ENCODE assay signal across 13 mouse cellular contexts in the genomic region with DNA sequence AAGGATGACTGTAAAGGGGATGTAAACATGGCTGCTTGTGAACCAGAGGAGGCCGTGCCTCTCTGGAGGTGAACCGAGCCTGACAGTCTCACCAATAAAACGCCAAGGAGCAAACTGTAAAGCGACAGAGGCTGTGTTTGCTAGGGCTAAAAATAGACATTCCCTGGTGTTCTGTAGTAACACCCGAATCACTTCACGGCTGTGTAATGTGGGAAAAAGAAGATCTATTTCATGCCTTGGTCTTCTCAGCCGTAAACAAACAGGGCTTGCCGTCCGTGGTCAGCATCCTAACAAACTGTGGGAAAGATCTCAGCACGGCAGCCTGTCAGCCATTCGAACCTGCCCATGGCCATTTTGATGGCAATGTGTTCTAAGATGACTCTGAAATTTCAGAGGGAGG.
A peak's percentile ranks its signal among the peaks of the same experiment; 100 is the strongest.
DNase-seq lines count a peak whose midpoint lies in the region; ATAC-seq and TF ChIP-seq lines count a peak whose summit lies in the region.
"Had no signal": no experiment of that assay in that cellular context is flagged by ENCODE, and none has a peak within 500 bp of the region (broad histone marks: within the 10 kb centered on the region; RNA-seq: fewer than 3 reads in every experiment).

No protein-coding gene starts in this region.

- H3K4me2 ChIP-seq in heart, embryonic 12.5 days: peak overlapping the region; percentile 18; the same call in 1 of the 2 replicates
- no peak overlapping the region for H3K4me2 ChIP-seq in limb, embryonic 14.5 days (replicated peaks; ENCODE audit: low read depth, low read length, severe bottlenecking)
- H3K4me2 ChIP-seq: embryonic facial prominence, embryonic 15.5 days; liver, embryonic 15.5 days had no signal

- H3K9me3 ChIP-seq in heart, embryonic 12.5 days (replicated peaks): no peaks in the 10 kb centered on the region
- peaks cover 5% of the 10 kb centered on the region for H3K9me3 ChIP-seq in E14TG2a.4 (ENCODE audit: low read length)
- H3K9me3 ChIP-seq in limb, embryonic 14.5 days (ENCODE audit: control insufficient read depth, low read length): no peaks in the 10 kb centered on the region
- H3K9me3 ChIP-seq: embryonic facial prominence, embryonic 15.5 days; liver, embryonic 15.5 days had no signal

- H3K27ac ChIP-seq in heart, embryonic 12.5 days (ENCODE audit: poor library complexity, severe bottlenecking): peak overlapping the region; percentile 87
- H3K27ac ChIP-seq in limb, embryonic 14.5 days (replicated peaks; ENCODE audit: low read depth, low read length): peak overlapping the region; percentile 70; the same call in 1 of the 2 replicates
- H3K27ac ChIP-seq in thymus, adult 2 months (ENCODE audit: control insufficient read depth, insufficient read depth, low read length): no peak overlapping the region
- H3K27ac ChIP-seq: embryonic facial prominence, embryonic 15.5 days; liver, embryonic 15.5 days had no signal

- intact Hi-C loops in heart, postnatal 10 days (cut with DNase I): loop anchor here (10.0 kb wide), 1 partner anchor 347 kb away; no protein-coding TSS in a partner anchor

- TF ChIP-seq CTCF in E14TG2a.4 (conservative IDR thresholded peaks at IDR 0.05; ENCODE audit: low read length): no peak
- no peak for TF ChIP-seq CTCF in brain, embryonic 14.5 days (IDR thresholded peaks at IDR 0.05; ENCODE audit: borderline replicate concordance, extremely low read depth, insufficient read depth, insufficient read length)
- TF ChIP-seq CTCF in thymus, adult 2 months (IDR thresholded peaks at IDR 0.05; ENCODE audit: borderline replicate concordance, control insufficient read depth, extremely low read depth, insufficient read depth, low read length, poor library complexity): no peak

- no peak overlapping the region for H3K4me3 ChIP-seq in heart, embryonic 12.5 days
- H3K4me3 ChIP-seq in E14TG2a.4 (replicated peaks; ENCODE audit: low read length): peak overlapping the region; percentile 49; the same call in 1 of the 2 replicates
- H3K4me3 ChIP-seq in limb, embryonic 14.5 days (replicated peaks; ENCODE audit: low read length): no peak overlapping the region
- H3K4me3 ChIP-seq in thymus, adult 2 months (ENCODE audit: control insufficient read depth, insufficient read depth, low read length): no peak overlapping the region
- H3K4me3 ChIP-seq: embryonic facial prominence, embryonic 15.5 days; liver, embryonic 15.5 days had no signal

- H3K4me1 ChIP-seq in heart, embryonic 12.5 days (replicated peaks): peaks cover 90% of the 10 kb centered on the region
- peaks cover 29% of the 10 kb centered on the region for H3K4me1 ChIP-seq in E14TG2a.4 (replicated peaks; ENCODE audit: low read depth, low read length)
- H3K4me1 ChIP-seq in limb, embryonic 14.5 days (ENCODE audit: control insufficient read depth, insufficient read depth, low read length): peaks cover 28% of the 10 kb centered on the region
- no peaks in the 10 kb centered on the region for H3K4me1 ChIP-seq in thymus, adult 2 months (replicated peaks; ENCODE audit: control insufficient read depth, insufficient read depth, low read length)

- H3K27me3 ChIP-seq in heart, embryonic 12.5 days (replicated peaks): no peaks in the 10 kb centered on the region
- peaks cover 2% of the 10 kb centered on the region; the same call in 1 of the 2 replicates for H3K27me3 ChIP-seq in E14TG2a.4 (ENCODE audit: insufficient read depth, low read length)
- no peaks in the 10 kb centered on the region for H3K27me3 ChIP-seq in limb, embryonic 14.5 days (ENCODE audit: control insufficient read depth, insufficient read depth, low read length)
- H3K27me3 ChIP-seq in thymus, adult 2 months (ENCODE audit: control insufficient read depth, insufficient read depth, low read length): no peaks in the 10 kb centered on the region
- H3K27me3 ChIP-seq: embryonic facial prominence, embryonic 15.5 days; liver, embryonic 15.5 days had no signal

- no peak for TF ChIP-seq POLR2A in brain, embryonic 14.5 days (IDR thresholded peaks at IDR 0.05; ENCODE audit: borderline replicate concordance, extremely low read depth, insufficient read depth, insufficient read length, poor library complexity, severe bottlenecking)
- TF ChIP-seq POLR2A in limb, embryonic 14.5 days (IDR thresholded peaks at IDR 0.05; ENCODE audit: borderline replicate concordance, extremely low read depth, insufficient read depth, insufficient read length): no peak
- no peak for TF ChIP-seq POLR2A in thymus, adult 2 months (IDR thresholded peaks at IDR 0.05; ENCODE audit: control insufficient read depth, extremely low read depth, insufficient read depth, low read length, poor library complexity)

- H3K36me3 ChIP-seq in heart, embryonic 12.5 days: no peaks in the 10 kb centered on the region
- no peaks in the 10 kb centered on the region for H3K36me3 ChIP-seq in E14TG2a.4 (ENCODE audit: insufficient read depth, low read length)
- H3K36me3 ChIP-seq in limb, embryonic 14.5 days (ENCODE audit: control insufficient read depth, insufficient read depth, low read length): no peaks in the 10 kb centered on the region
- no peaks in the 10 kb centered on the region for H3K36me3 ChIP-seq in thymus, adult 2 months (ENCODE audit: control insufficient read depth, insufficient read depth, low read length)
- H3K36me3 ChIP-seq: embryonic facial prominence, embryonic 15.5 days; liver, embryonic 15.5 days had no signal

- ATAC-seq in heart, embryonic 12.5 days (ENCODE audit: insufficient number of reproducible peaks, low FRiP score): no peak
- peak; percentile 6; the same call in 1 of the 2 replicates for ATAC-seq in limb, embryonic 14.5 days (ENCODE audit: low FRiP score, low read depth)
- no peak for ATAC-seq in erythroid progenitor cell, adult 5-6 weeks (replicated peaks; ENCODE audit: low FRiP score, poor library complexity, severe bottlenecking)

- peak overlapping the region; percentile 32; the same call in 1 of the 2 replicates for H3K9ac ChIP-seq in heart, embryonic 12.5 days
- no peak overlapping the region for H3K9ac ChIP-seq in limb, embryonic 14.5 days (ENCODE audit: low read depth, low read length, severe bottlenecking)
- H3K9ac ChIP-seq: embryonic facial prominence, embryonic 15.5 days; liver, embryonic 15.5 days had no signal

- WGBS in heart, embryonic 12.5 days: 38% methylated on average over 11 of the region's 11 CpGs
- 32% methylated on average over 11 of the region's 11 CpGs for WGBS in limb, embryonic 14.5 days
- WGBS in thymus, adult 2 months: 89% methylated on average over 11 of the region's 11 CpGs

- DNase-seq in heart, postnatal 10 days: no peak
- peak; percentile 51 for DNase-seq in brain, embryonic 14.5 days (ENCODE audit: low read depth)
- DNase-seq in limb, embryonic 14.5 days (ENCODE audit: low spot score): no peak
- no peak for DNase-seq in liver
- DNase-seq in thymus, adult 2 months: no peak
- DNase-seq: cerebellum, adult 9-10 months; gastrocnemius, postnatal 10 days; kidney, adult 8-10 months had no signal
